Mouse (Mus musculus) erythroid progenitor cell, adult 5-6 weeks (primary cell): ENCODE results near the gene Eif4g3. TPM values are rescaled to one million over a fixed set of nuclear protein-coding genes. Genes with fewer than 3 reads are reported as not detected.

Experiments used
- ATAC-seq: replicated peaks from 2 replicates; pipeline ENCODE4 v1.8.0; 2016; ENCODE audit warnings: moderate number of reproducible peaks, mild to moderate bottlenecking, moderate TSS enrichment, inconsistent platforms; ENCODE audit not compliant: poor library complexity, low FRiP score, severe bottlenecking
- total RNA-seq, 2 experiments: library from RNA; stranded (forward) in 1 of 2; stranded (reverse) in 1 of 2; fragments of 150-400 nt in 1 of 2; fragments of 186-747, 209-891 nt in 1 of 2; gene quantifications; 2 replicates each; pipeline versions ENCODE4 v1.2.3 to v1.2.4; 2015 to 2017; ENCODE audit warnings: low replicate concordance in 2 of 2

Gene Eif4g3
- total RNA-seq, 2 experiments from 2014 or later, result 11.7 to 29.8 TPM

DNA sequence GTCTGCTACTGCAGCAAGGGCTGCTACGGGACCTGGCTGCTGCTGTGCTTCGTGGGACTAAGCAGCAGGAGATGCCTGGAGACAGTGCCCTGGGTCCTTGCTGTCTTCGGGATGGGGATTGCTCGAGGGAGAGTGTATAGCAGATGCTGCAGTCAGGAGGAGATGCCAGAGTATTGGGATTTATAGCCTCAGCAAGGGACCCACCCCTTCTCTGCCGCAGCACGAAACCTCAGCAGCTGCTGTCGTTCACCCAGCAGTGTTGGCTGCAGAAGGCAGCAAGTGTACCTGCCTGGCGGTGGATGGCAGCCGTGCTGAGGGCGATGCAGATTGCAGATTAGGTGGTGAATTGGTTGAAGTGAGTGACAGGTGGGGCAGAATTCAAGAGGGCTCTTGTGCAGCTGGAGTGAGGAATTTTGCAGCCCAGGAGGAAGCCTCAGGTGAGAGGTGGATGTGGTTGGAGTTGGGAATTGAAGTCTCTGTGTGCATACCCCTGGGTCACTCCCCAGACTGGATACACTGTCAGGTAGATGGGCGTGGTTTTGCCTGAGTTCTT lies 24.3 kb downstream of the Eif4g3 start:
- no peak for ATAC-seq

DNA sequence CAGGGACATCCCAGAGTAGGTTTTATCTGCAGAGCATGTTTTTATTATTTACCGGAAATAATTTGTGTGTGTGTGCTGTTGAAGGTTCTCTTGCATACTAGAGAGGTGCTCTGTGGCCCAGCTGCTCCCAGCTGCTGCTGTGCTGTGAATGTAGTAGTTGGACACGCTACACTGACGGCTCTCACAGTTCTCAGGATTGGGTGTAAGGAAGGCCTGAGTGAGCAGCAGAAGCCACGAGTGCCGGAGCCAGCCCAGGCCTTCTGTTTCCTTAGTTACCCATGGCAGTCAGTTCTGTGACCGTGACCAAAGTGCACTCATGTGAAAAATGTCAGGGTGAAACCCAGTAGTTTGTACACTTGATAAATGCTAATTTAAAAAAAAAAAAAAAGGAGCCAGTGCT lies 25.2 kb downstream of the Eif4g3 start:
- no peak for ATAC-seq

DNA sequence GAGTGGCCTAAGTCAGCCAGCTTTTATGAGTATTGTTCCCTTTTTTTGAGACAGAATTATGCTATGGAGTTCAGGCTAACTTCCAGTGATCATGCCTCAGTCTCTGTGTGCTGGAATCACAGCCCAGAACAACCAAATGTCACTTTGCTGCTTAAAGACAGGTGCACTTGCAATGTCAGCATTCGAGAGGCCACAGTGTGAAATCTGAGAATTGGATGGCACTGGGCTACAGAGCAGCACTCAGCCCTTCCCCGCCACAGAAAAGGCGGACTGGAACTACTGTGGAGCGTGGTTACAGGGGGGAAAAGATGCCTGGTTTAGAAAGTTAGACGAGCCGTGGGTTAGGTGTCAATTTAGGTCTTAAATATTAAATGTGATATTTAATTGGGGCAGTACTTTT lies 27.4 kb downstream of the Eif4g3 start:
- no peak for ATAC-seq

DNA sequence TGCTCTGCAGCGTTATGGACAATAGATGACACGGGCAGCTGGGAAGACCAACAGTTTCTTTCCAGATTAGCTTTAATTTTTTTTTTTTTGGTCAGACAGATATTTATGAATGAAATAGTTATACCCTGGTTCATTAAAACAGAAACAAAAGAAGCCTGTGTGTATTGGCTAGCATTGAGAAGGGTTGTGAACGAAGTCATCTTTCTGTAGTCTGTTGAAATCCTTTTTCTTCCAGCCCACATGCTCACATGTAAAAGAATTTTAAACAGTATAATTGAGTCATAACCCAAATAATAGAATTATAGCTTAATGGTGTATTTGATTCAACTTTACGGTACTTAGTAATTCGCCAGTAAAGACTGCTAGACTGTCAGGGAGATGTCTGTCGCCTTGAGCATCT lies 28.8 kb downstream of the Eif4g3 start:
- ATAC-seq, result no peak

DNA sequence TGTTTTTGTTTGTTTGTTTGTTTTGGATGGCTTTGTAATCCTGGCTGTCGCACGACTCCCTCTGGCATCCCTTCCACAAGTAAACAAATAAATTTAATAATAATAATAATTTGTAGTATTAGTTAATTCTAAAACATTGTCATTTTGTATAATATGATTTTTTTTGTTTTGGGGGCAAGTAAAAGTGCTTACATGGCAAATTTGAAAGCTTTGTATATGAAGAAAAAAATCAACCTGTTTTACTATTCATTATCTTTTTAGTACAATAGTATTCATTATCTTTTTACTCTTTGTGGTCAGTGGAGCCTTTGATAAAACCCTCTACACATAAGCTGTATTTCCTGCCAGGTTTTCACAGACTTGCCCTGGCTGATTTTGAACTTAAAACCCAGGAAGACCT lies 29.9 kb downstream of the Eif4g3 start:
- ATAC-seq, result no peak

DNA sequence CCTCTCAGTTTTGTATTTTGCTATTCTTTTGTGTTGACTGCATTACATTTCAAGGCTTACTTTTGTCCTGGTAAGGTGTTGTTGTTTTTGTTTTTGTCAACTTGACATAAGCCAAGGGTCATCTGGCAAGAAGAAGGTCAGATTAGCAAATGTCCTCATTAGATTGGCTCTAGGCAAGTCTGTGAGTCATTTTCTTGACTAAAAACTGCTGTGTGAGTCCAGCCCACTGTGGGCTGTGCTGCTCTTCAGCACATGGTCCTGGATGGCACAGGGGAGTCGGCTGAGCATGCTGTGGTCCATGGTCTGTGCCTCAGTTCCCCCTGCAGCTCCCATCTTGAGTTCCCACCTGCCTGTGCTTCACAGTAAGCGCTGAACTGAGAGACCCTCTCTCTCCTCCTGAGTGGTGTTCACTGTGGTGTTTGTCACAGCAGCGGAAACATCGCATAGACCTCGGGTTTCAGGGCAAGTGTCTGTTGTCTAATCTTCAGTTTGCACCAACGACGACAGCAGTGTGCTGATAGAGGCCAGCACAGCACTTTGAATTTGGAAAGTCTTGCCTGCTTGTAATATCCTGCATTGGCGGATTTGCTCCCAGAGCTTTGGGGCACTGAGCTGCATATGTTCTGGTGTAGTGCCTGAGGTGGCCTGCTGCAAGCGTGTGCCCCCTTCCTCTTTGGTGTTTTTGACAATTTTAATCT lies 30.7 kb downstream of the Eif4g3 start:
- no peak for ATAC-seq

DNA sequence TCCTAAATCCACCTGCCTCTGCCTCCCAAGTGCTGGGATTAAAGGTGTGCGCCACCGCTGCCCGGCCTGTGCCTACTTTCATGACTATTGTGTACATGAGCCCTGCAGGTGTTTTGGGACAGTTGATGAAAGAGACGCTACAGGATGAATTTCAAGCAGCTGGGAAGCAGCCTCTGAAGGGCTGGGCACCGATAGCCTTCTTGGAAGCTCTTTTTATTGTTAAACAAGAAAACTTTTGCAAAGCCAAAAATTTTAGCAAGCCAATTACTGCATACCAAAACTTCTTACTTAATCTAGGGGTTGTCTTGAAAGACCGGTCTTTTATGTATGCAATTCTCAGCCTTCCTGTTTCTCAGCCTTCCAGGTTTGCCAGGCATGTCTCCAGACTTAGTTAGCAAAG lies 36.3 kb downstream of the Eif4g3 start:
- no peak for ATAC-seq

DNA sequence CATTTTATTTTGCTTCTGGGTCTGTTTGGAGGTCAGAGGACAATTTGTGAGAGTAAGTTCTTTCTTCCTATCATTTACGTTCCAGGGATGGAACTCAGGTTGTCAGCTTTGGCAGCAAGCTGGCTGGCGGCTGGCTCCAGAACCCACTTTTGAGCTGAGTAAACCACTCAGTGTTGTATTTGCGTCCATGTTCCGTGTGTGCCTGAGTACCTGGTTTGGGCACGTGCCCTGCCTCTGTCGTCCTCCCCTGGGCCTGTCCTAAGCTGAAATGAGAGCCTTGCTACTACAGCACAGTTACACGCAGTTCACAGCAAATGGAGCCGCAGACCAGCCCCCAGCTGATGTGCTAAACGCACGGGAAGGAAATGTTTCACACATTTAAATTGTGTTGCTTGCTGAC lies 39.0 kb downstream of the Eif4g3 start:
- ATAC-seq, result no peak

DNA sequence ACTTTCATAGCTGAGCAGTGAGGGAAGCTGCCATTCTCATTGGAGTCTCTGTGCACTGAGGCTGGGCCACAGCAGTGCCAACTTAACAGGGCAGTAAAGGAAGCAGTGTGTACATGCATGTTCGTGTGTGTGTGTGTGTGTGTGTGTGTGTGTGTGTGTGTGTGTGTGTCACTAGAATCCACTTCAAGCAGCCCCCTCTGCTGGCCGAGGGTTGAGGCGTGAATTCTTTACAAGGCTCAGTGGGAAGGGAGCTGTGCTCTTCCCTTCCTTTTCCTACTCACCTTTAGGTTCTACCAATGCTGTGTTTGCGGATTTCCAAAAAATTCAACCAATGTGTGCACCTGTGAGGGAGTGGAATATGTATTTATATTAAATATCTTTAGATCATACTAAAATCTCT lies 41.0 kb downstream of the Eif4g3 start:
- ATAC-seq, result no peak

DNA sequence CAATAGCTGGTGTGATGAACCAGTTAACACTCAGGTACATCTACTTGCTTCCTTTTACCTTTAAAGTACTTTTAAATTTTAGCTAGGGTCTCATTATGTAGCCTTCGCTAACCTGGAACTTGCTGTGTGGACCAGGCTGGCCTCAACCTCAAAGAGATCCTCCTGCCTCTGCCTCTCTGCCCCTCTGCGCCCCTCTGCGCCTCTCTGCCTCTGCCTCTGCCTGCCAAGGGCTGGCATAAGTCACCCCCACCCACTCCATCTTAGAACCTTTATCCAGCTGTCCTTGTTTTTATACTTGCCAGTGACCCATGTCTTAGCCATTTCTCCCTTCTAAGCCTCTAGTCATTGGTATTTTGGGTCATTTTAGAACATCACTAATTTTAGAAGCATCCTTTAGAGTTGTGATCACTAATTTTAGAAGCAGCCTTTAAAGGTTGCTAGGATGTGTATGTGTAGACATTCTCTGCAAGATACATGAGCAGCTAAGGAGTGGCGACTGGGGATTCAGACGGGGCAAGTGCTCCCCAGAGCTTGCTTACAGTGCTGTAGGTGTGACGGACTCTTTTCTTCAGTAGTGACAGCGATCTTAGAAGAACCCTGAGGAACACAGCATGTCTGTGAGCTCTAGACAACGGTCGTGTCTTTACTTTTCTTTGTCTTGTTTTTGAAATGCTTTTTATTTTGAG lies 42.8 kb downstream of the Eif4g3 start:
- ATAC-seq, result no peak

DNA sequence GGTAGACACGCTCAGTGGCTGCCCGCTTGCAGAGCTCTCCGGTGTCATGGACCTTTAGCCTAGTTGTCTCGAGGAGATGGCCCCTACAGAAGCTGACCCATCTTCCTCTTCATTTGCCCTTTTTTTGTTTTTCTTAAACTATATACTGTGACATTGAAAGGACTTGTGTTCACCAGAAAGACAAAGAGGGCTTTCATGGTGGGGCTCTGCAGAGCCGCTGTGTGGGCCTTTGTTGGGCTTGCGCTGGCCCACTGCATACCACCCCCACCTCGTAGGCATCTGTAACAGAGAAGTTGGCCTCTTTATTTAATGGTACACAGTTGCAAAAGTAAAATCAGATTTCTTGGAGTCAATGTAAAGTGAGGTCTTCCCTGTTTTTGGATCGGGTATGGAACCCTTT lies 44.3 kb downstream of the Eif4g3 start:
- no peak for ATAC-seq

DNA sequence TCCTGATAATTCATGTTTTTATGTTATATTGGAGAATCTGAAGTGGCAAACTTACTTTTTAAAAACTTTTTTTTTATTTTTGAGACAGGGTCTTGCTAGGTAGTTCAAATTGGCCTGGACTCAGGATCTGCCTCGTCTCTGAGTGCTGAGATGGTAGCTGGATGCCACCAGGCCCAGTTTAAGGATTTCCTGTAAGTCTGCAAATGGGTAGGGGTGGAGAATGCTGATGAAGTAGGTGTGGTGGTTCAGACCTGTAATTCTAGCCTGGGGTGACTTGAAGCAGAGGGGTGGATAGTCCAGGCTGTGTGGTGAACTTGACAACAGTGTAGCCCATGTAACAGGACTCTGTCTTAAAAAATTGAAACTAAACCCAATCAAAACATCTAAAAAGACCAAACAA lies 45.1 kb downstream of the Eif4g3 start:
- ATAC-seq, result no peak

DNA sequence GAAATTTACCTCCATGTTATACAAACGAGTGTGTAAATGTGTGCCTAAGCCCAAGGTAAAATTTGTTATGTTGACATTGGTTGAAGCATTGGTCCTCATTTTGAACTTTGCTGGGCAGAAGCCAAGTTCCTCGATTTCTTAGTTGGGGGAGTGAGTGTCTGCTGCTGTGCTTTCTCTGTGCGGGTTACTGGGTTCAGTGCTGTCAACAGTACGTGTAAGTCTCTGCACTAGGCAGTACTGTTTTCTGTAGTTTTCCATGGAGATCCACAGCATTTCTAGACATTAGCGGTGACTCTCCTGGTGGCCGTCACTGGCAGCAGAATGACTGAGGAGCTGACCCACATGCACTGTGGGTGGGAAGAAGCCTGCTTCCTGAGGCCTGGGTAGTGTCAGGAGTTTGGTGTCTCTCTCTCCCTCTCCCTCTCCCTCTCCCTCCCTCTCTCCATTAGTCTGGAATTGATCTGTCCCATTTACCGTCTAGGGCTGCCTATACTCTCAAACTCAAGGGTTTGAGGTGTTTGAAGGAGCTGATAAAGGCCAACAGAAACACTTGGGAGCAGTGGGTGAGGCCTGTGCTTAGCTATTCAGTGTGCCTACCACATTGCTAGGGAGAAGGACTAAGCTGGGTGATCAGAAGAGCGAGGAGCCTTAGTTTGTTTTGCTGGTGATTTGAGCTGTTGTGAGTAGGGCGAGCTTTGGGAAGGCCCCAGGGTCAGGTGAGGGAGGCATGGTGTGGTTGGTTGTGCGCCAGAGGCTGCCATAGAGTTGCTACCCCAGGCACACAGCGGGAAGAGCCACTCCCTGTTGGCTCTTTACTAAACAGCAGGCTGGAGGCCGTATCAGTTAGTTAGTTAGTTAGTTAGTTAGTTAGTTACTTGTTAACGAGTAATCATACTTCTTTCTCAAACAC lies 45.8 kb downstream of the Eif4g3 start:
- ATAC-seq, result 0 out of 2 replicates have a peak, but pooled peaks have one; percentile 34

DNA sequence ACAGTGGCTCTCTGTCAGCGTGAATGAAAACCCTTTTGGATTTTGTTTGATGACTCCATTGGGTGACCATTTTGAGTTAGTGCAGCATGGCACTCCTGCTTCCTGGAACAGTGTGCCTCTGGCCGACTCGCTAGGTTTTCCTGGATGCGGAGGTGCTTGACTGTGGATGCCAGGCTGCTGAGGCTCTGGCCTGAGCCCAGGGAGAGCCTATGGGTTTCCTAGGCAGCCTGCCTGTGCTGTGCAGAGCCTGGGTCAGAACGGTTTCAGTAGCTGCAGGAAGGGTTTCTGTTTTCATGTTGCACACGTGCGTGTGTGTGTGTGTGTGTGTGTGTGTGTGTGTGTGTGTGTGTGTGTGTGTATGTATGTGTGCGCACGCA lies 46.4 kb downstream of the Eif4g3 start:
- ATAC-seq, result no peak

DNA sequence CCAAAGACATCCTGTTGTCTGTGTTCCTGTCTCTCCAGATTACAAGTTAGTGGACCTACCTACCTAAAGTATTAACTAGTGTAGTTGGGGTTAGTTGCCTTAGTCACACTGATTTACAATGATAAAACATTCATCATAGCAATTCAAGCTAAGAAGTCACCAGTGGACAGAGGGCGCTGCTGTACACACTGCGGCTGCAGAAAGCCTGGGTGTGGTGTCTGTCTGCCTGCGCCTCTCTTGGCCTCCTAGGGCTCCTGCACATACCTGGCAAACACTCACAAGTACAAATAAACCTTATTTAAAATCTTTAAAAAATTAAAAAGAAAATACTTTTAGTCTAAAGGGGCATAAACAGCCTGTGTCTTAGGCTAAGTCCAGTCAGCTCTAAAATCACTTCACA lies 47.8 kb downstream of the Eif4g3 start:
- no peak for ATAC-seq

DNA sequence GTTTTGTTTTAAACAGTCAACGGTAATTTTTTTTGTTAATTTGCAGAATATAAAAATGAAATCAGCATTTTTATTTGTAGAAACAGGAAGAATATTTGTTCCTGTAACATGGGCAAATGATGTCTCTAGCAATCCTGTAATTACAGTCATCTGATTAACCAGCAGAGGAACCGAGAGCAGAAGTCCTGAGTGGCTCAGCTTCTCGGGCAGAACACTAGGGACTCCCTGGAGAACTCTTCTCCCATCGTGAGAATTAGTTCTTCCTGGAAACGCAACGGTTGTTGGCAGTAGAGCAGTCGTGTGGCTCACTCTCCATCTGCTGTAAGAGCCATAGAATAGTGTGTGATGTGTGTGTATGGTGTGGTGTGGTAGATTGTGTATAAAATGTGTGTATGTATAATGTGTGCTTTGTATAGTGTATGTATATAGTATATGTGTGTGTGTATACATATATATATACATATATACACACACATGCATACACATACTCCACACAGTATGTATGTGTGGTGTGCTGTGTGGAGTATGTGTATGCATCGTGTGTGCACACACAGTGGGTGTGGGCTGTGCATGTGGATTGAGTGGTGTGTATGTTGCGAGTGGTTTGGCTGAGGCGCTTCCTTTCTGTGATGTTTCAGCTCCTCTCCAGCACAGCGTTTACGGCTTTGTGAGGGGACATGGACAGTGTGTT lies 48.9 kb downstream of the Eif4g3 start:
- ATAC-seq, result no peak

DNA sequence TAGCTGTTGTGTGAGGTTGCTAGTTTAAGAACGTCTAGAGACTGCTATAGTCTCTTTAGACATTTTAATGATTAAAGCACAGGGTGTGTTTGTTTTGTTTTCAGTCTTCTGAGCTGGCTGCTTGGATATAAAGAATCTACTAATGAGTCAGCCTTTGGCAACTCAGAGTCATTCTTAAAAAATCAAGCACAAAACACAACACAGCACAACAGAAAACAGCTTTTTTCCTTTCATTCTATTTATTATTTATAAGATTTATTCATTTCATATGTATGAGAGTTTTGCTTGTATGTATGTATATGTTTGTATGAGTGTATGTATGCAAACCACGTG lies 49.4 kb downstream of the Eif4g3 start:
- no peak for ATAC-seq

DNA sequence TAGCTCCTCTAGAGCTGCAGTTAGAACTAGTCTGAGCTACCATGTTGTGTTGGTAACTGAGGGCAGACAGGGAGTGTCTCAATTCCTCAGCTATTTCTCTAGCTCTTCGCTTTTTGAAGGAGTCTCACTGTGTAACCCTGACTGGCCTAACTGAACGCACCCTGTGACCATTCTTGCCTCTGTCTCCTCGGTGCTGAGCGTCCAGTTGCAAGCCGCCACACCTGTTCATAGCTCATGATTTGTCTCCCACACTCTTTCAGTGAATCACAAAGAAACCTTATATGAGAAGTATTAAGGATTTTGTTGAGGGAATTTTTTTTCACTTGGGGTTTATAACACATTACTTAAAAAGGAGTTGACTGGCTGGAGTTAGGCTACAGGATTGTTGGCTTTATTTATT lies 49.8 kb downstream of the Eif4g3 start:
- ATAC-seq, result no peak

DNA sequence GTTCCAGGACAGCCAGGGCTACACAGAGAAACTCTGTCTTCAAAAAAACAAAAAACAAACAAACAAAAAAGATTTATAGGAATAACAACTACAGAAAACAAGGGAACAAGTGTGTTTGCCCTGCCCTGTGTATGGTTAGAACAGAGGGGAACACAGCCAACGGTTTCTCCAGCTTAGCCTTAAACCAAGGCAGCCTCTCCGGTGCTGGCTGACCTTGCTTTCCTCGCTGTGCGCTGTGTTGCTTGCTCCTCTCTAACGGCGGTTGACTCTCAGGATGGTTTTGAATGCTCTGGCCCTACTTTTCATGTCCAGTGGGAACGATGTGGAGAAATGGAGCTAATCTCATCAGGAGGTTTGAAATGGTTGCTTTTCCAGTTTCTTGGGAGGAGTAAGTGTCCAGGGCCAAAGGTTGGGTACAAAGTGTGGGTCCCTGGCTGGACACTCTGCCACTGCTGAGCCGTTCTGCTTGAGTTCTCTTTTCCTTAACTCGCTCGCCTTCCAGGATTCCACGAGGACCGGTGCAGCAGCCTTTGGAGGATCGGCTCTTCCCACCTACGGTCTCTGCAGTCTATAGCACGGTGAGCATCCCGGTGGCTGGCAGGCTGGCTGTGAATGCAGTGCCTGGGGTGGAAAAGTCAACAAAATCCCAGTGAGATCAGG lies 52.1 kb downstream of the Eif4g3 start:
- no peak for ATAC-seq

DNA sequence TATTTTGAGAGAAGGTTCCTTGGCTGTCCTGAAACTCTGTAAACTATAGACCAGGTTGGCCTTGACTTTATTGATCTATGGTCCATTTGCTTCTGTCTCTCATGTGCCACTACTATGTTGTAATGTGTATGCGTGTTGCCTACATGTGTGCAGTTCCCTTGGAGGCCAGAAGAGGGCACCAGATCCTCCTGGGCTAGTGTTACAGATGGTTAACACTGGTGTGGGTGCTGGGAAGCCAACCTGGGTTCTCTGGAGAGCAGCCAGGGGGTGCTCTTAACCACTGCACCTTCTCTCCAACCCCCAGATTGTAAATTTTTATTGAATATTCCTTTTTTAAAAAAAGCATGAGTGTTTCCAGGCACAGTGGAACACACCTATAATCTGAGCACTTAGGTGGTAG lies 53.0 kb downstream of the Eif4g3 start:
- no peak for ATAC-seq
